9 mouse cellular contexts compared by ENCODE assay signal in genomic region chr13:69852313-69852712, GRCm38 (mm10). TPM values are rescaled to one million over a fixed set of nuclear protein-coding genes. Genes with fewer than 3 reads are reported as not detected.
DNase-seq lines count a peak whose midpoint lies in the region; ATAC-seq lines count a peak whose summit lies in the region.
"Had no signal": no experiment of that assay in that cellular context is flagged by ENCODE, and none has a peak within 500 bp of the region (broad histone marks: within the 10 kb centered on the region; RNA-seq: fewer than 3 reads in every experiment).

No protein-coding gene starts in this region.

- H3K4me2 ChIP-seq in kidney, embryonic 15.5 days, result no peak overlapping the region

- H3K27ac ChIP-seq in kidney, embryonic 15.5 days, result no peak overlapping the region
- H3K27ac ChIP-seq: left cerebral cortex, adult 2 months had no signal

- peak; percentile 3 for DNase-seq in kidney, adult 9 months
- DNase-seq in urinary bladder, postnatal 14 days (ENCODE audit: low spot score), result peak; percentile 5
- no peak for DNase-seq in urinary bladder, adult 18-20 months (ENCODE audit: low spot score in 2 of 2)
- peak; percentile 35 for DNase-seq in embryo, embryonic 9.5 days (ENCODE audit: extremely low spot score)
- no peak for DNase-seq in right cerebral cortex, adult 18-20 months
- no peak for DNase-seq in cerebellum, postnatal 4 days (ENCODE audit: low spot score in 2 of 2)
- DNase-seq: cerebellum, postnatal 10 days had no signal

- H3K9ac ChIP-seq in kidney, embryonic 15.5 days, result no peak overlapping the region

- H3K4me1 ChIP-seq in kidney, embryonic 15.5 days, result no peaks in the 10 kb centered on the region

- no peak for ATAC-seq in kidney, embryonic 15.5 days (replicated peaks; ENCODE audit: low FRiP score)

- no peaks in the 10 kb centered on the region for H3K9me3 ChIP-seq in kidney, embryonic 15.5 days (replicated peaks)

- WGBS in kidney, embryonic 15.5 days, result 62% methylated on average over 5 of the region's 5 CpGs

- no peak overlapping the region for H3K4me3 ChIP-seq in kidney, embryonic 15.5 days (replicated peaks)
- H3K4me3 ChIP-seq: left cerebral cortex, adult 2 months had no signal

- H3K27me3 ChIP-seq in kidney, embryonic 15.5 days, result no peaks in the 10 kb centered on the region

- no peaks in the 10 kb centered on the region for H3K36me3 ChIP-seq in kidney, embryonic 15.5 days

RNA-seq across cellular contexts. Expression of gene Med10, which starts 50.1 kb away (rescaled TPM):
- polyA plus RNA-seq in kidney, embryonic 15.5 days (2015; fragmentation: Nextera tagmentation; extraction: Ambion mirVana), result 145 and 154 TPM in 2 replicates

Comparison
In these comparisons a context has a peak if more than half of its experiments do, and no peak if none do; other contexts are left out.
1. DNase-seq: peak in kidney, adult 9 months (single experiment), urinary bladder, postnatal 14 days (single experiment) and embryo, embryonic 9.5 days (single experiment); none in urinary bladder, adult 18-20 months (0 of 2), right cerebral cortex, adult 18-20 months (single experiment) and cerebellum, postnatal 4 days (0 of 2).